Mouse (Mus musculus): Measurements from ENCODE around the gene Vegfb. TPM values are rescaled to one million over a fixed set of nuclear protein-coding genes. Genes with fewer than 3 reads are reported as not detected.
"Not testable (repeated sequence)": the region's sequence is repeated elsewhere in the genome, so short reads cannot be mapped to it uniquely, and the experiment has no call there.

The Vegfb gene
- polyA plus RNA-seq, 1 experiment from 2014 or later = 26.2 TPM

DNA sequence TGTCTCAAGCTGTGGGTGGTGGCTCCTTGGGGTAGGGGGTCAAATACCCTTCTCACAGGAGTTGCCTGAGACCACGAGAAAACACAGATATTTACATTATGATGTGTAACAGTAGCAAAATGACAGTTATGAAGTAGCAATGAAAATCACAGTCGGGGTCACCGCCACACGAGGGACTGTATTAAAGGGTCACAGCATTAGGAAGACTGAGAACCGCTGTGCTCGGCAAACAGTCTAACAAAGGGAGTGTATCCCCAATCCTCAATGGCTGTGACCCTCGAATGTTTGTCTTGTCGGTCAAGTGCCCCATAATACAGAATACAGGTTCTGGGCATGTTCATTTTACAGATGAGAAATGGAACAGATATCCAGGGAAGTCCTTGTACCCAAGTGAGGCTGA, 6.6 kb upstream of the Vegfb start:
- Histone ChIP-seq H3K27ac (replicated peaks) (no peak overlapping the region), H3K27me3 (ENCODE audit: control insufficient read depth, insufficient read depth, low read length) (no peaks in the 10 kb centered on the region), H3K9ac (ENCODE audit: low read length) (no peak overlapping the region), H3K4me2 (replicated peaks; ENCODE audit: low read depth) (no peak overlapping the region), H3K4me3 (ENCODE audit: low read depth, low read length) (no peak overlapping the region), H3K9me3 (ENCODE audit: control insufficient read depth, low read length) (no peaks in the 10 kb centered on the region), H3K36me3 (ENCODE audit: control insufficient read depth, insufficient read depth, low read length) (0 out of 2 replicates have a peak, but pooled peaks cover 4% of the 10 kb centered on the region), H3K4me1 (replicated peaks; ENCODE audit: control insufficient read depth, insufficient read depth) (peaks cover 12% of the 10 kb centered on the region)
- WGBS = 73% methylated on average over 8 of the region's 8 CpGs
- DNase-seq (ENCODE audit: low spot score) = no peak
- no peak for ATAC-seq (ENCODE audit: low FRiP score, low TSS enrichment)
- TF ChIP-seq EP300 (optimal IDR thresholded peaks at IDR 0.05) = no peak
- no peak for TF ChIP-seq CTCF (IDR thresholded peaks at IDR 0.05; ENCODE audit: low read depth)

- peak overlapping the region; percentile 89 for H3K4me2 ChIP-seq (replicated peaks; ENCODE audit: low read depth)
- peak overlapping the region; percentile 58; the same call in 1 of the 2 replicates for H3K27ac ChIP-seq (replicated peaks)
- WGBS = 61% methylated on average over 14 of the region's 14 CpGs
- H3K36me3 ChIP-seq (ENCODE audit: control insufficient read depth, insufficient read depth, low read length) = no peaks in the 10 kb centered on the region
- H3K4me1 ChIP-seq (replicated peaks; ENCODE audit: control insufficient read depth, insufficient read depth) = peaks cover 12% of the 10 kb centered on the region
- peak overlapping the region; percentile 49 for H3K4me3 ChIP-seq (ENCODE audit: low read depth, low read length)
- peak overlapping the region; percentile 54 for H3K9ac ChIP-seq (ENCODE audit: low read length)
- no peaks in the 10 kb centered on the region for H3K9me3 ChIP-seq (ENCODE audit: control insufficient read depth, low read length)
- no peak for TF ChIP-seq EP300 (optimal IDR thresholded peaks at IDR 0.05)
- TF ChIP-seq CTCF (IDR thresholded peaks at IDR 0.05; ENCODE audit: low read depth) = no peak
- no peak for ATAC-seq (ENCODE audit: low FRiP score, low TSS enrichment)
- DNase-seq (ENCODE audit: low spot score) = peak; percentile 12
- H3K27me3 ChIP-seq (ENCODE audit: control insufficient read depth, insufficient read depth, low read length) = no peaks in the 10 kb centered on the region
Observed at GRCm38 (mm10) chr19:6993011-6993770, 5.7 kb upstream of the Vegfb start.

DNA sequence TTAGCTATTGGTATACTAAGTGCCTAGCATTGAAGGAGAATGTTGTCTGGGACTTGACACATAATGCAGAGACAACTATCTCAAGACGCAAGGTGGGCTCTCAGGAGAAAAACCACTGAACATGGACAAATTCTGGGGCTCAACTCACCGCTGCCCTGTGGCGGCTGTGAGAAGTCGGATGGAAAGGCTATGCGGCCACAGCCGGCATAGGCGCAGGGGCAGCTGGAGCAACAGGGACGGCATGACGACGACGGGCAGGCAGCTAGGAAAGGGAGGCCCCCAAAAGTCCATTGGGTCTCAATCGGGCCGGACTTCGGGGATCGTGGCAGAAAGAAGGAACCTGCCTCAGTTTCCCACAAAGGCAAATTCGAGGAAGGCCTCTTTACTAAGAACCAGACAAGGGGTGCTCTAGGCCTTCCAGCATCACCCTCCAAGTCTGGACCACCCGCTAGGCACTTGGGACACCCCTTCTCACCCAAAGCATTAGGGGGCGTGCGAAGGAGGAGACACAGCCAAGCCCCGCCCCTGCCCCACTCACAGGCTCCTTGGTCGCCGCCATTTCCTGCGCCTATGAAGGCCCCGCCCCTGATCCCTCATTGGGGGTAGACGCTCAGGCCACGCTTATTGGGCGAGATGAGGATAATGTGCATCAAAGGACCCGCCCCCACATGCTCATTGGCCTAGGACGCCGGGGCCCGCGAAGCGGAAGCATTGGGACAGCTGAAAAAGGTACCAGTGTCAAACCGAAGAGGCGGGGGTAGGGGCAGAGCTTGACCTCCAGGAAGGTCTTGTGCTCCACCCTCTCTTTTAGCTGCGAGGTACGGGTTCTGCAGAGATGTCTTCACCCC, 4.8 kb upstream of the Vegfb start, which contains the start of gene Dnajc4:
TSS of gene Dnajc4 (minus strand) at position 562 of the 848 bp plus-strand sequence.
- Histone ChIP-seq H3K4me2 (replicated peaks; ENCODE audit: low read depth) (peak within 1 kb of the TSS; percentile 89), H3K36me3 (ENCODE audit: control insufficient read depth, insufficient read depth, low read length) (no peaks in the 10 kb centered on the region), H3K27ac (replicated peaks) (peak within 1 kb of the TSS; percentile 61), H3K9me3 (ENCODE audit: control insufficient read depth, low read length) (no peaks in the 10 kb centered on the region), H3K4me3 (ENCODE audit: low read depth, low read length) (peak within 1 kb of the TSS; percentile 49), H3K4me1 (replicated peaks; ENCODE audit: control insufficient read depth, insufficient read depth) (peaks cover 14% of the 10 kb centered on the region), H3K9ac (ENCODE audit: low read length) (peak within 1 kb of the TSS; percentile 67), H3K27me3 (ENCODE audit: control insufficient read depth, insufficient read depth, low read length) (no peaks in the 10 kb centered on the region)
- DNase-seq (ENCODE audit: low spot score) (peak; percentile 98), ATAC-seq (ENCODE audit: low FRiP score, low TSS enrichment) (peak; percentile 95)
- TF ChIP-seq EP300 (optimal IDR thresholded peaks at IDR 0.05) (no peak), CTCF (IDR thresholded peaks at IDR 0.05; ENCODE audit: low read depth) (peak; percentile 33; the same call in 1 of the 2 replicates)
- WGBS = 2% methylated on average over 37 of the region's 37 CpGs

GRCm38 (mm10) chr19:6991166-6991565, 3.7 kb upstream of the Vegfb start:
- 84% methylated on average over 6 of the region's 6 CpGs for WGBS
- H3K27me3 ChIP-seq (ENCODE audit: control insufficient read depth, insufficient read depth, low read length); H3K27ac ChIP-seq (replicated peaks); H3K4me2 ChIP-seq (replicated peaks; ENCODE audit: low read depth); DNase-seq (ENCODE audit: low spot score); H3K36me3 ChIP-seq (ENCODE audit: control insufficient read depth, insufficient read depth, low read length); H3K9ac ChIP-seq (ENCODE audit: low read length); H3K9me3 ChIP-seq (ENCODE audit: control insufficient read depth, low read length); ATAC-seq (ENCODE audit: low FRiP score, low TSS enrichment); H3K4me3 ChIP-seq (ENCODE audit: low read depth, low read length): not testable (repeated sequence)
- peaks cover 14% of the 10 kb centered on the region for H3K4me1 ChIP-seq (replicated peaks; ENCODE audit: control insufficient read depth, insufficient read depth)

DNA sequence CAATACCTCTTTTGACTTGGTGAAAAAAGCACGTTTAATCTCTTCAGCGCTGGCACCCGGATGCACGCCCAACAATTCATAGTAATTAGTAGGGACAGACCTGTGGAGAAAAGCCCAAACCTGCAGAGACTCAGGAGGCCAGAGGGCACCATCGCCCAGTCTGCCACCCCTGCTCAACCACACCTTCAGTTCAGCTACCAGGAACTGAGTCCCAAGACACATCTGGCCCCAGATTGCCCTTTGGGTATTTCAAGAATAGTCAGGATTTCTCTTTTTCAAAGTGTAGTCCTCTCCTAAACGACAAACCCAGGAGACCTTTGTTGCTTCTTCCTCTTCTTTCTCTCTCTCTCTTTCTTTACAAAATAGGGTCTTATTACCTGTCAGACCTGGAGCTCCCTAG, 3.3 kb upstream of the Vegfb start:
- H3K9ac ChIP-seq (ENCODE audit: low read length) = no peak overlapping the region
- TF ChIP-seq EP300 (optimal IDR thresholded peaks at IDR 0.05) (no peak), CTCF (IDR thresholded peaks at IDR 0.05; ENCODE audit: low read depth) (no peak)
- no peaks in the 10 kb centered on the region for H3K9me3 ChIP-seq (ENCODE audit: control insufficient read depth, low read length)
- no peaks in the 10 kb centered on the region for H3K36me3 ChIP-seq (ENCODE audit: control insufficient read depth, insufficient read depth, low read length)
- WGBS = 73% methylated on average over 6 of the region's 6 CpGs
- H3K27me3 ChIP-seq (ENCODE audit: control insufficient read depth, insufficient read depth, low read length) = no peaks in the 10 kb centered on the region
- no peak overlapping the region for H3K4me2 ChIP-seq (replicated peaks; ENCODE audit: low read depth)
- ATAC-seq (ENCODE audit: low FRiP score, low TSS enrichment) (no peak), DNase-seq (ENCODE audit: low spot score) (no peak)
- H3K27ac ChIP-seq (replicated peaks) = no peak overlapping the region
- peaks cover 14% of the 10 kb centered on the region for H3K4me1 ChIP-seq (replicated peaks; ENCODE audit: control insufficient read depth, insufficient read depth)
- no peak overlapping the region for H3K4me3 ChIP-seq (ENCODE audit: low read depth, low read length)

Measured in stomach, postnatal 0 days (tissue).